Mouse (Mus musculus): ENCODE data around the gene Metrn. TPM values are rescaled to one million over a fixed set of nuclear protein-coding genes. Genes with fewer than 3 reads are reported as not detected.

Gene Metrn
- total RNA-seq, 1 experiment, result 46.1 TPM

DNA sequence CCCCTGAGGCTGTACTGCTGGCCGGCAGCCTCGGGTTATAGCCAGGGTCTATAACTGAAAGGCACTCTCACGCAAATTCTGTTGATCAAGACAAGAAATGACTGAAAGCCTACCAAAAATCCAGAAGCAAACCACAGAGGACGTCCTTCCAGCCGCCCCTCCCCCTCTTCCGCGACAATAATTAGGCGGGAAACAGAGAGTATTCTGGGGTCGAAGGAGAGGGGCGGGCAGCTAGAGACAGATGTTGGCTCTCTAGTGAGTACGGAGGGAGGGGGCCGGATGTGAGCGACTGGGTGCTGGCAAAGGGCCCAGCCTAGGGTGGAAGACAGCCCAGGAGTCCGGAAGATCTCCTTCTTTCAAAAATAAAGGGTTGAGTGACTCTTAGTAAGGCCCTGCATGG is 4.3 kb downstream of the Metrn start, which contains the start of gene Fam173a:
Fam173a (minus strand) TSS at position 287 of the 400 bp plus-strand sequence.
- TF ChIP-seq MAFK (IDR thresholded peaks at IDR 0.05; ENCODE audit: insufficient read depth, low read depth, low read length) (no peak), ZNF384 (IDR thresholded peaks at IDR 0.05; ENCODE audit: low read depth, low read length) (no peak), ZC3H11A (IDR thresholded peaks at IDR 0.05; ENCODE audit: borderline replicate concordance, low read depth, low read length) (no peak), HCFC1 (IDR thresholded peaks at IDR 0.05; ENCODE audit: borderline replicate concordance, insufficient read depth, low read length) (no peak), CHD2 (IDR thresholded peaks at IDR 0.05; ENCODE audit: low read depth, low read length) (no peak)
- Histone ChIP-seq H3K36me3 (ENCODE audit: control insufficient read depth, insufficient read depth, low read length, poor library complexity, severe bottlenecking) (peaks cover 4% of the 10 kb centered on the region; the same call in 1 of the 2 replicates), H3K27ac (ENCODE audit: insufficient read depth, low read depth, low read length, poor library complexity, severe bottlenecking) (no peak within 1 kb of the TSS), H3K4me3 (ENCODE audit: insufficient read depth in 1 of 2, low read depth in 1 of 2, low read length in 2 of 2, poor library complexity in 1 of 2, severe bottlenecking in 1 of 2) (peak within 1 kb of the TSS; percentile 72 to 88), H3K9ac (ENCODE audit: insufficient read depth, low read depth, low read length, poor library complexity, severe bottlenecking) (peak within 1 kb of the TSS; percentile 74), H3K4me1 (ENCODE audit: control insufficient read depth in 2 of 2, insufficient read depth in 2 of 2, low read length in 2 of 2, poor library complexity in 1 of 2) (peaks cover 2 to 10% of the 10 kb centered on the region in 2 experiments; a peak in 2 of 4 replicates), H3K9me3 (ENCODE audit: control insufficient read depth, insufficient read depth, low read depth, low read length) (no peaks in the 10 kb centered on the region)
- in situ Hi-C loops (cut with MboI; ENCODE audit: low sequenced_read_pairs in 2 of 2, unreplicated experiment in 2 of 2), result no loop called here
- DNase-seq (ENCODE audit: low read depth, low spot score), result no peak

DNA sequence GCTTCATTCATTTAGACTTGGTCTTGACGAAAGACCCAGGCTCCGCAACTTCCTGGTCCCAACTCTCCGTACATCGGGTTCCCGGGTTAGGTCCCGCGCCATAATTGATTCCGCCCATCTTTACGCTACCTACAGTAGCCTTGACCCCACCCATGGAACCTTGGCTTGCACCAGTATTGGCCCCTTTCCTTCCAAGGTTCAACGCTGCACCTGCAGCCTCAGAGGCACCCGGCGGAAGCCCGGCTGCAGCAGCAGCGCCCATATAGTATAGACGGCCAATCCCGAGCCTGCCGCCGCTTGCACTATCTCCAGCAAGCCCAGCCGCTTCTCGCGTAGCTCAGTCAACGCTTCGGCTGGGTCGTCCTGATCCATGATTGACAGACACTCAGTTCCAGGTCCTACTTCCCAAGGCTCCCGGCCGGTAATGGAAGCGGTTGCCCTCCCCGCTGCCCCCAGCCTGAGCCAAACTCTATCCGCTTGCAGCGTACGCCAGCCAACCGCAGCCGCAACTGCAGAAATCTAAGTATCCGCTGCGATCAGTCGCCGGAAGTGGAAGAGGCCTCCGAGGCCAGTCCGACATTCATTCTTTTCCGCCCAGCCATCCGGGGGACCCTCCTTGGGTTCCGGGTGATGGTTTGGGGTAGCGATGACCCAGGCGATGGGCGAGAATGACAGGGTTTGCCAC is 5.0 kb downstream of the Metrn start:
- Histone ChIP-seq H3K4me3 (ENCODE audit: insufficient read depth in 1 of 2, low read depth in 1 of 2, low read length in 2 of 2, poor library complexity in 1 of 2, severe bottlenecking in 1 of 2) (peak overlapping the region; percentile 72 to 88), H3K9me3 (ENCODE audit: control insufficient read depth, insufficient read depth, low read depth, low read length) (no peaks in the 10 kb centered on the region), H3K27ac (ENCODE audit: insufficient read depth, low read depth, low read length, poor library complexity, severe bottlenecking) (no peak overlapping the region), H3K9ac (ENCODE audit: insufficient read depth, low read depth, low read length, poor library complexity, severe bottlenecking) (peak overlapping the region; percentile 74), H3K36me3 (ENCODE audit: control insufficient read depth, insufficient read depth, low read length, poor library complexity, severe bottlenecking) (peaks cover 4% of the 10 kb centered on the region; the same call in 1 of the 2 replicates), H3K4me1 (ENCODE audit: control insufficient read depth in 2 of 2, insufficient read depth in 2 of 2, low read length in 2 of 2, poor library complexity in 1 of 2) (peaks cover 0 to 10% of the 10 kb centered on the region in 2 experiments; a peak in 1 of 4 replicates)
- TF ChIP-seq CHD2 (IDR thresholded peaks at IDR 0.05; ENCODE audit: low read depth, low read length) (peak; percentile 50; the same call in 1 of the 2 replicates), ZC3H11A (IDR thresholded peaks at IDR 0.05; ENCODE audit: borderline replicate concordance, low read depth, low read length) (no peak), HCFC1 (IDR thresholded peaks at IDR 0.05; ENCODE audit: borderline replicate concordance, insufficient read depth, low read length) (peak; percentile 84)
- in situ Hi-C loops (cut with MboI; ENCODE audit: low sequenced_read_pairs in 2 of 2, unreplicated experiment in 2 of 2), result no loop called here
- DNase-seq (ENCODE audit: low read depth, low spot score), result no peak

GRCm38 (mm10) chr17:25791320-25791842 is 5.6 kb downstream of the Metrn start:
- Histone ChIP-seq H3K4me1 (ENCODE audit: control insufficient read depth in 2 of 2, insufficient read depth in 2 of 2, low read length in 2 of 2, poor library complexity in 1 of 2) (peaks cover 0 to 10% of the 10 kb centered on the region in 2 experiments; a peak in 1 of 4 replicates), H3K36me3 (ENCODE audit: control insufficient read depth, insufficient read depth, low read length, poor library complexity, severe bottlenecking) (peaks cover 4% of the 10 kb centered on the region; the same call in 1 of the 2 replicates)
- in situ Hi-C loops (cut with MboI; ENCODE audit: low sequenced_read_pairs in 2 of 2, unreplicated experiment in 2 of 2), result no loop called here

GRCm38 (mm10) chr17:25786781-25787504 is 10.0 kb downstream of the Metrn start:
- TF ChIP-seq MAFK (IDR thresholded peaks at IDR 0.05; ENCODE audit: insufficient read depth, low read depth, low read length) (no peak), ZC3H11A (IDR thresholded peaks at IDR 0.05; ENCODE audit: borderline replicate concordance, low read depth, low read length) (no peak), ZNF384 (IDR thresholded peaks at IDR 0.05; ENCODE audit: low read depth, low read length) (no peak), HCFC1 (IDR thresholded peaks at IDR 0.05; ENCODE audit: borderline replicate concordance, insufficient read depth, low read length) (no peak), CHD2 (IDR thresholded peaks at IDR 0.05; ENCODE audit: low read depth, low read length) (no peak)
- Histone ChIP-seq H3K4me3 (ENCODE audit: insufficient read depth in 1 of 2, low read depth in 1 of 2, low read length in 2 of 2, poor library complexity in 1 of 2, severe bottlenecking in 1 of 2) (no peak overlapping the region), H3K27ac (ENCODE audit: insufficient read depth, low read depth, low read length, poor library complexity, severe bottlenecking) (no peak overlapping the region), H3K9me3 (ENCODE audit: control insufficient read depth, insufficient read depth, low read depth, low read length) (no peaks in the 10 kb centered on the region), H3K36me3 (ENCODE audit: control insufficient read depth, insufficient read depth, low read length, poor library complexity, severe bottlenecking) (peaks cover 16% of the 10 kb centered on the region), H3K9ac (ENCODE audit: insufficient read depth, low read depth, low read length, poor library complexity, severe bottlenecking) (no peak overlapping the region), H3K4me1 (ENCODE audit: control insufficient read depth in 2 of 2, insufficient read depth in 2 of 2, low read length in 2 of 2, poor library complexity in 1 of 2) (peaks cover 3 to 8% of the 10 kb centered on the region in 2 experiments; a peak in 1 of 4 replicates)
- in situ Hi-C loops (cut with MboI; ENCODE audit: low sequenced_read_pairs in 2 of 2, unreplicated experiment in 2 of 2), result no loop called here
- DNase-seq (ENCODE audit: low read depth, low spot score), result no peak

More at GRCm38 (mm10) chr17:25791320-25791842, 5.6 kb downstream of the Metrn start:
- Histone ChIP-seq H3K9me3 (ENCODE audit: control insufficient read depth, insufficient read depth, low read depth, low read length) (no peaks in the 10 kb centered on the region), H3K27ac (ENCODE audit: insufficient read depth, low read depth, low read length, poor library complexity, severe bottlenecking) (no peak overlapping the region), H3K4me3 (ENCODE audit: insufficient read depth in 1 of 2, low read depth in 1 of 2, low read length in 2 of 2, poor library complexity in 1 of 2, severe bottlenecking in 1 of 2) (peak overlapping the region; percentile 72 to 88), H3K9ac (ENCODE audit: insufficient read depth, low read depth, low read length, poor library complexity, severe bottlenecking) (peak overlapping the region; percentile 74)
- no peak for DNase-seq (ENCODE audit: low read depth, low spot score)
- TF ChIP-seq HCFC1 (IDR thresholded peaks at IDR 0.05; ENCODE audit: borderline replicate concordance, insufficient read depth, low read length) (no peak), ZNF384 (IDR thresholded peaks at IDR 0.05; ENCODE audit: low read depth, low read length) (no peak), MAFK (IDR thresholded peaks at IDR 0.05; ENCODE audit: insufficient read depth, low read depth, low read length) (no peak), ZC3H11A (IDR thresholded peaks at IDR 0.05; ENCODE audit: borderline replicate concordance, low read depth, low read length) (no peak)

All from ES-E14 (cell line).